Mouse (Mus musculus) lung, embryonic 16.5 days (tissue): ENCODE measurements at regions not wholly inside any gene's neighbourhood (a gene's known extent, or its start where the extent isn't known, plus 50 kb on each side); places are given as distances from the start of the nearest gene placed in this dataset.

ENCODE experiments used
- ATAC-seq: fragments of 200-750 bp; cut with Nextera tagmentation; 2 replicates; pipeline ENCODE4 v1.8.0; 2017; ENCODE audit warnings: low read depth, mild to moderate bottlenecking, moderate library complexity
- H3K27ac ChIP-seq: fragments of 300-500 bp; sonication (generic); 2 replicates; pipeline ENCODE4 v1.5.1; 2014; ENCODE audit warnings: mild to moderate bottlenecking, control low read depth, low read length
- H3K27me3 ChIP-seq: fragments of 300-500 bp; sonication (generic); 2 replicates; pipeline ENCODE4 v1.6.1; 2014; ENCODE audit warnings: low read depth, low read length, mixed read lengths; ENCODE audit not compliant: control insufficient read depth, insufficient read depth
- H3K36me3 ChIP-seq: fragments of 300-500 bp; sonication (generic); 2 replicates; pipeline ENCODE4 v1.6.1; 2014; ENCODE audit warnings: low read length; ENCODE audit not compliant: control insufficient read depth, insufficient read depth
- H3K4me1 ChIP-seq: fragments of 300-500 bp; sonication (generic); replicated peaks from 2 replicates; pipeline ENCODE4 v1.6.1; 2014; ENCODE audit warnings: low read length, mixed read lengths; ENCODE audit not compliant: control insufficient read depth, insufficient read depth
- H3K4me2 ChIP-seq: fragments of 300-500 bp; sonication (generic); 2 replicates; pipeline ENCODE4 v1.6.1; 2014; ENCODE audit warnings: low read depth, low read length, control low read depth
- H3K4me3 ChIP-seq: fragments of 300-500 bp; sonication (generic); 2 replicates; pipeline ENCODE4 v1.5.1; 2014; ENCODE audit warnings: mild to moderate bottlenecking, low read length, control low read depth
- H3K9ac ChIP-seq: fragments of 300-500 bp; sonication (generic); 2 replicates; pipeline ENCODE4 v1.6.1; 2014; ENCODE audit warnings: low read length, control low read depth
- H3K9me3 ChIP-seq: fragments of 300-500 bp; sonication (generic); 2 replicates; pipeline ENCODE4 v1.6.1; 2016; ENCODE audit warnings: low read length; ENCODE audit not compliant: control insufficient read depth
- WGBS: fragments of 180-500 bp; shearing (Covaris S2); extraction: QIAGEN DNeasy Blood & Tissue Kit; methylation state at CpG from one replicate; pipeline ENCODE4 v1.1.7; 2014; 5-methylcytosine and 5-hydroxymethylcytosine counted together

DNA sequence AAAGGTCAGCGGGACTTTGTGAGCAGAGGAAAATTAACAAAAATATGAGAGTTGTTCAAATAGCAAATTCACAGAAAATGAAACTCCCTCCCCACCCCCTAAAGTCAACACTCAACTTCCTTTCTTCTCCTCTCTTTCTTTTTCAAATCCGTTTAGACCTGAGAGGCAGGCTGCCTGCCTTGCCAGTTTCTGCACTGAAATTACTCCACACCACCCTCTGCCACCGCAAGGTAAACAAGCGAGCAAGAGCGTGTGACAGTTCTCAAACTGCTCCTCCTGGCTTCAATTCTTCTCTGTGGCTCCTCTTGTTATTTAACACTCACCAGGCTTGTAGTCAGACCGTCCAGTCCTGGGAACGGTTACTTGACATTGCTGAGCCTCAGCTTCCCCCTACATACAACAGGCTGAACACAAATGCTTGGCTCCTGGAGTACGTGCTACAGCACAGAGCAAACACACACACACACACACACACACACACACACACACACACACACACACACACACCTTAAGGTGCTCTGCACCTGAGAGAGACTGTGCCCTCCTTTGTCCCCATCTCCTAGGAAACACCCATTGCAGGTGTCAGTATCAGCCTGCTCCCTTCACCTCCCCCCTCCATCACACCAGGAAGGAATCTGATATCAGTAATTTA is 167.1 kb downstream of the Gm4791 start:
- H3K27me3 ChIP-seq: no peaks in the 10 kb centered on the region
- ATAC-seq: peak; percentile 83

DNA sequence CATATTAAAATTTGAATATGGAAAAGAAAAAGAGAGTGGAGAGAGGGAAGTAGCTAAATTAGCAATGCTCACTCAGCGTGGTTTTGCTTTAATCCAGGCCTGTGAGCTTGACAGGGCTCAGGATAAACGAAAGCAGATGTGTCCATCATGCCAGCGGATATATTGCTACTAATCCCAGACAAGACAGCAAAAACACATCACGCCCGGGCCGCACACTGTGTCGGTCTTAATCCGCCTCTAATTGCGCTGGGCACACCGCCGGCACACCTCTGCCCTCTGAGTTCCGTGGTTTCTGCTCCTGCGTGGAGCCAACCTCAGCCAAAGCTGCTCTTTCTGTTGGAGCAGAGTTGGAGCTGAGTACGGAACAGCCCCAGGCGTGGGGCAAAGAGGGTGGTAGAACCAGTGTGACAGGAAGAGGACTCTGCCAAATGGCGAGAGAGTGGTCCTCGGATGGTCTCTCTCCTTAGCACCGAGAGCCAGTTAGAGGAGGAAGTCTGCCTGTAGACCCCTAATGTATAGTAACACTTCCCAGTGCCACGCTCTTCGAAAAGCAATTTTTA is 169.2 kb downstream of the Gm4791 start:
- Histone ChIP-seq H3K27me3 (no peaks in the 10 kb centered on the region), H3K36me3 (no peaks in the 10 kb centered on the region), H3K9ac (no peak overlapping the region), H3K9me3 (no peaks in the 10 kb centered on the region), H3K27ac (peak overlapping the region; percentile 9; the same call in 1 of the 2 replicates), H3K4me3 (no peak overlapping the region), H3K4me2 (no peak overlapping the region), H3K4me1 (peaks cover 4% of the 10 kb centered on the region)
- peak; percentile 59; the same call in 1 of the 2 replicates for ATAC-seq
- WGBS: 58% methylated on average over 20 of the region's 20 CpGs

More for the DNA sequence above, 167.1 kb downstream of the Gm4791 start:
- no peaks in the 10 kb centered on the region for H3K9me3 ChIP-seq
- H3K4me3 ChIP-seq: no peak overlapping the region
- peaks cover 4% of the 10 kb centered on the region for H3K4me1 ChIP-seq
- no peaks in the 10 kb centered on the region for H3K36me3 ChIP-seq
- 15% methylated on average over 8 of the region's 8 CpGs for WGBS
- peak overlapping the region; percentile 30 for H3K4me2 ChIP-seq
- H3K9ac ChIP-seq: no peak overlapping the region
- peak overlapping the region; percentile 66; the same call in 1 of the 2 replicates for H3K27ac ChIP-seq

DNA sequence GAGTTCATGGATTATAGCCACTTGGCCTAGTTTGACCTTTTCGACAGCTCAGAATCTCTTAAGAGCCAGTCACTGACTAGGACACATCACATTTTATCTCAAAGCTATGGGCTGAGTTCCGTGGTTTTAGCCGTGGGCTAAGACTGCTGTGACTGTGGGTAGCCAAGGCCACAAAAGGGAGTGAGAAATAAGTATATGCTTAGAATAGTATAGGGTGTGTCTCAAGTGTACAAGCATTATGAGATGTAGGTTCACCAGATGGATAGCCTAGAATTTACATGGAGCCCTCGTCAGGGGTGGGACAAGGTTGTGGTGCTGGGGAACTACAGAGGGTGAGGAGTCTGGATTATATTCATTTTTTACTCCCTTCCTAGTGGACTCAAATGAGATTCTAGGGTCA is 177.5 kb downstream of the Gm4791 start:
- H3K9me3 ChIP-seq: no peaks in the 10 kb centered on the region
- no peak overlapping the region for H3K9ac ChIP-seq
- H3K27ac ChIP-seq: no peak overlapping the region
- H3K4me3 ChIP-seq: no peak overlapping the region
- no peaks in the 10 kb centered on the region for H3K36me3 ChIP-seq
- ATAC-seq: no peak
- no peaks in the 10 kb centered on the region for H3K27me3 ChIP-seq
- 87% methylated on average over 4 of the region's 4 CpGs for WGBS
- H3K4me1 ChIP-seq: no peaks in the 10 kb centered on the region
- H3K4me2 ChIP-seq: no peak overlapping the region

DNA sequence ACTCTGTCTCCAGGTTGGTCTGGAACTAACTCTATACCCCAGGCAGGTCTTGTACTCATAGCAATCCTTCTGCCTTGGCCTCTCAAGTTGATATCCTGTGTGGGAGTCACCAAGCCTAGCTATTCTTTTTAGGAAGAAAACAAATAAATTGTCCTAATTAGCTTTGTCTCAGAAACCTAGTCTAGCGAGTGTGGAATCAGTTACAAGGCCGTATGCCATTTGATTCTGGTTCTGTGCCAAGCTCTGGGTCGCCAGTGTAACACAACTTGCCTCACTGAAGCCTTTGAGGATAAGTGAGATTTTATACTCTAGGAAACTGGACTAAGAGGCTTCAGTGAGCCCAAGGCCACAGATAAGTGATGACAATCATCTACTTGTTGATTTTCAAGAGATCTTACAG is 219.6 kb downstream of the Gm4791 start:
- H3K27ac ChIP-seq: no peak overlapping the region
- no peak for ATAC-seq
- H3K9ac ChIP-seq: no peak overlapping the region
- H3K4me3 ChIP-seq: no peak overlapping the region
- no peaks in the 10 kb centered on the region for H3K27me3 ChIP-seq
- no peak overlapping the region for H3K4me2 ChIP-seq
- 45% methylated on average over 3 of the region's 3 CpGs for WGBS
- no peaks in the 10 kb centered on the region; the same call in 1 of the 2 replicates for H3K9me3 ChIP-seq
- no peaks in the 10 kb centered on the region for H3K4me1 ChIP-seq
- H3K36me3 ChIP-seq: no peaks in the 10 kb centered on the region

DNA sequence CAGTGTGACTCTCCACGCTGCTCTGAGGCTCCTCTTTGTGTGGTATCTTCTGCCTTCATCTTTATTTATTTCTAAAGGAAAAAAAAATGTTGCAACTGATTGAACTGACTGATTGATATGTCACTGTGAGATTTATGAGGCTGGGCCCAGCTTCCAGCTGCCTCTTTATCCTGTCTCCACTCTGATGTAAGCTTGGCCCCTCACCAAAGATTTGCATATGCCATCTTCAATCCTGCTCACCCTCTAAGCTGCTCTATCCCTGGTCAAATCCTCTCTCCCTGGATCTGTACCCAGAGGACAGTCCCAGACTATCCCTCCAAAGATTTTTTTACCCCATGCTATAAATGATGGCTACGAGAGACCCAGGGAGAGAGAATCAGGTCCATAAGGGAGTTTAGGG is 225.0 kb downstream of the Gm4791 start:
- Histone ChIP-seq H3K36me3 (no peaks in the 10 kb centered on the region), H3K4me1 (no peaks in the 10 kb centered on the region), H3K27me3 (no peaks in the 10 kb centered on the region), H3K4me2 (no peak overlapping the region), H3K9ac (no peak overlapping the region), H3K27ac (no peak overlapping the region), H3K9me3 (no peaks in the 10 kb centered on the region), H3K4me3 (no peak overlapping the region)
- 55% methylated on average over 2 of the region's 2 CpGs for WGBS
- no peak for ATAC-seq

DNA sequence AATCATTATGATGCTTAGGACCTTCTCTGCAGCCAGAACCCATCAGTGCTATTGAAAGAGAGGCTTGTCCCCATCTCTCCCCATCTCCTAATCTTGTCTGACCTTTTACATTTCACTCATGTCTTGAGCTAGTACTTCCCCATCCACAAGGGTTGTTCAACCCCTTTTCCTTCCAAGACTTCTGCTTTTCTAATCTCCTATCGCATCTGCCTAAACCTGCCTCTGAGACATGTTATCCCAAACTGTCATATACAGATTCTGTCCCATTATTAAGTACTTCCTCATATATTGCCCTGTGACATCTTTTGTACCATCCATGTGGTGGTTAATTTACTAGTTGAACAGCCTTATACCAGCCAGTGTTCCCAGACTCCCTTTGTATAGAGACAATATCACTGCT is 225.7 kb downstream of the Gm4791 start:
- no peak overlapping the region for H3K27ac ChIP-seq
- no peak overlapping the region for H3K4me2 ChIP-seq
- no peak overlapping the region for H3K9ac ChIP-seq
- no peaks in the 10 kb centered on the region for H3K9me3 ChIP-seq
- no peak for ATAC-seq
- H3K4me1 ChIP-seq: no peaks in the 10 kb centered on the region
- WGBS: 82% methylated on average over 1 of the region's 1 CpGs
- no peak overlapping the region for H3K4me3 ChIP-seq
- no peaks in the 10 kb centered on the region for H3K36me3 ChIP-seq
- H3K27me3 ChIP-seq: no peaks in the 10 kb centered on the region

DNA sequence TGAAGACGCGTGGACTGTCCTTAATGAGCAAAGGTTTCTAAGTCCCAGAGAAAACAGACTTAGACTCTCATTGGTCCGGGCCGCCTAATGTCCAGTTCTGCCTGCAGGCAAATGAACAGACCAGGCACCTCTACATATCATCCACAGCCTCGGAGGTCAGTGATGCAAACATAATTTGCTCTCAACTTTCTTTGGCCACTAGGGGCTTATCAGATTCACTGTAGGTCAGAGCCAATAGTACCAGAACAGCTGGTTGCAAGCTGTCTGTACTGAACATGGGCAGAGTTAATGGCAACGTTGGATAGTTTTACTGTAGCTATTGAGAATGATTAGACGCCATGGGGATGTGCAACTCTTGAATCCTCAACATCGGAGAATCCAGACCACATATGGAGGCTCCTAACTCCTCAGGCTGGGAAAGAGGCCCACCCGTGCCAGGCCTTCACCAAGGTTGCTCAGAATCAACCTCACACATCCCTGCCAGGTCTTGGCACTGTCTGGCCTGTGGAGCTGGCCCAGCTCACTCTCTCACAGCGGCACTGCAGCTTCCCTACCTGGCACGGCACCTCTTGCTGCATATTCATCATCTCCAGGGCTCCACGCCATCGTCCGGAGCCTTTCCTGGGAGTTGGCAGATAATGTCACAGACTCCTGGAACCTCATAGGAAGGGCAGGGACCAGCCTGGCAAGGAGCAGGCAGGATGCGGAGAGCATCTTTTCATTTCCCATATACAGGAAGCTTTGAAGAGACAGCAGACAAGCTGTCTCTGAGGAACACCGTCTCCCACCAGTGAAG is 228.1 kb downstream of the Gm4791 start:
- WGBS: 80% methylated on average over 16 of the region's 16 CpGs
- H3K27ac ChIP-seq: no peak overlapping the region
- H3K9ac ChIP-seq: no peak overlapping the region
- no peaks in the 10 kb centered on the region for H3K4me1 ChIP-seq
- no peaks in the 10 kb centered on the region for H3K27me3 ChIP-seq
- H3K4me2 ChIP-seq: no peak overlapping the region
- H3K9me3 ChIP-seq: no peaks in the 10 kb centered on the region
- no peak overlapping the region for H3K4me3 ChIP-seq
- no peaks in the 10 kb centered on the region for H3K36me3 ChIP-seq
- no peak for ATAC-seq

DNA sequence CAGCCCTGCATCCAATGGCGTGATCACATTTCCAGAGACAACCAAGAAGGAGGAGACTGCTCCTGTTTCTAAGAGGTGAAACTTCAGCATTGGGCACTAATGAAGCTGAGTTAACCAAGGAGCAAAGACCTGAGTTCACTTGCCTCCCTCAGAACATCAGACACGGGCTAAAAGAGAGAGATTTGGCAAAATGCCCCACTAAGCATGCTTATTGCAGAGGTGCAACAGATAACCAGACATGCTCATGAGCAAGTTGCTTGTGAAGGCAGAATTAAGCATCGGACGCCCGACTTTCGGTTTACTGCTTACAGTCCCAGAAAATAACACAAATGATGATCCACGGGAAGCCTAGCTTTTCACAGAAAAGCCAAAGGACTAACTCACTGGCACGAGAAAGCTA is 228.8 kb downstream of the Gm4791 start:
- H3K27ac ChIP-seq: no peak overlapping the region
- H3K27me3 ChIP-seq: no peaks in the 10 kb centered on the region
- 74% methylated on average over 8 of the region's 8 CpGs for WGBS
- H3K9me3 ChIP-seq: no peaks in the 10 kb centered on the region
- H3K9ac ChIP-seq: no peak overlapping the region
- no peak for ATAC-seq
- no peak overlapping the region for H3K4me2 ChIP-seq
- no peaks in the 10 kb centered on the region for H3K4me1 ChIP-seq
- no peaks in the 10 kb centered on the region for H3K36me3 ChIP-seq
- no peak overlapping the region for H3K4me3 ChIP-seq

DNA sequence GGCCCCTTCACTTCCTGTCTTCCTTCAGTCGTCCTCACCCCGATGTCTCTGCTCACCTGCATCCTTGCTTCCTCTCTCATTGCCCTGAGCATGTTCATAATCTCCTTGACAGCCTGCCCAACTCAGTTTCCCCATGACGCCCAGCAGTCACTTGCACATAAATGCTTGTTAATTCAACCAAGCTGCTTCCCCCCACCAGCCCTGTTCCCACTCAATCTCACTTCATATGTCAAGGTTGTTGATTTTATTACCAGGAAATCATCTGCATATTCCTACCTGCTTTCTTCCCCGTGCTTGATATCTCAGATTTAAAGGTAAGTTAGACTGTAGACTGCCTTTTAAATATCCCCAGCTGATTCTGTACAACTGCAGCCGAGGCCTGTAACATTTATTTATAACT is 230.2 kb downstream of the Gm4791 start:
- 50% methylated on average over 5 of the region's 5 CpGs for WGBS
- no peaks in the 10 kb centered on the region for H3K9me3 ChIP-seq
- ATAC-seq: no peak
- no peak overlapping the region for H3K9ac ChIP-seq
- no peak overlapping the region for H3K4me3 ChIP-seq
- no peak overlapping the region for H3K4me2 ChIP-seq
- H3K27me3 ChIP-seq: no peaks in the 10 kb centered on the region
- no peaks in the 10 kb centered on the region for H3K4me1 ChIP-seq
- no peak overlapping the region for H3K27ac ChIP-seq
- no peaks in the 10 kb centered on the region for H3K36me3 ChIP-seq
